Mouse (Mus musculus): ENCODE results near the gene Nek10. TPM values are rescaled to one million over a fixed set of nuclear protein-coding genes. Genes with fewer than 3 reads are reported as not detected.

Gene Nek10
- under 1 TPM; 0.04 to 0.15 TPM for total RNA-seq (2023)

DNA sequence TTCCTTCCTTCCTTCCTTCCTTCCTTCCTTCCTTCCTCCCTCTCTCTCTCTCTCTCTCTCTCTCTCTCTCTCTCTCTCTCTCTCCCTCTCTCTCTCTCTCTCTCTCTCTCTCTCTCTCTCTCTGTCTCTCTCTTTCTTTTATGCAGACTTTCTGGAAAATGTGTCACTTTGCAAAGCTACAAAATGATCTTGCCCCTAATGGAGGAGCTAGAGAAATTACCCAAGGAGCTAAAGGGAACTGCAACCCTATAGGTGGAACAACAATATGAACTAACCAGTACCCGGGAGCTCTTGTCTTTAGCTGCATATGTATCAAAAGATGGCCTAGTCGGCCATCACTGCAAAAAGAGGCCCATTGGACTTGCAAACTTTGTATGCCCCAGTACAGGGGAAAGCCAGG, at the start of gene Nek10:
TSS of gene Nek10 (plus strand) at position 301 of the 400 bp plus-strand sequence.

Other genes starting within 250 kb of the Nek10 start
- gene Slc4a7, start 101.1 kb upstream of the Nek10 start, total RNA-seq (2023), result 10 to 100 TPM; 13.9 to 18.6 TPM

Data from neutrophil, adult 59 days (primary cell).